Mouse (Mus musculus) Patski (cell line): ENCODE results near the gene Psmd8. TPM values are rescaled to one million over a fixed set of nuclear protein-coding genes. Genes with fewer than 3 reads are reported as not detected.
"Not testable (repeated sequence)": the region's sequence is repeated elsewhere in the genome, so short reads cannot be mapped to it uniquely, and the experiment has no call there.

ENCODE experiments used
- ATAC-seq: fragments of 100-300 bp; one replicate; pipeline ENCODE4 v1.8.0; 2021
- CTCF ChIA-PET: fragments of 350-600 bp; sonication (Branson Sonifier 250); formaldehyde crosslinking; loops from one replicate; lab custom pipeline; 2022; ENCODE audit warnings: inconsistent platforms; lab: Charles Lee
- POLR2A ChIA-PET: fragments of 350-600 bp; sonication (Branson Sonifier 250); formaldehyde crosslinking; loops from one replicate; lab custom pipeline; 2022; ENCODE audit warnings: antibody characterized with exemption, inconsistent platforms; lab: Charles Lee
- DNase-seq: peaks from one replicate; pipeline ENCODE4 v3.0.0-alpha.2; 2011; ENCODE audit warnings: low read depth, low spot score
- H3K27me3 ChIP-seq: fragments of 371-371 bp; one replicate; pipeline ENCODE4 v1.5.1; 2021
- CTCF ChIP-seq: fragments of 100-300 bp; IDR thresholded peaks from one replicate; pipeline ENCODE4 v1.5.1; 2021
- in situ Hi-C: fragments of 300-500 bp; cut with MboI; formaldehyde crosslinking; loops from 3 replicates; pipeline ENCODE4 v1.11.1; 2018; ENCODE audit warnings: low pct_unique_long_range_greater_than_20kb, mixed read lengths
- polyA plus RNA-seq: library from polyadenylated mRNA; unstranded; gene quantifications from one replicate; pipeline ENCODE4 v1.2.3, GENCODE M21; 2021

Psmd8 gene
- polyA plus RNA-seq, 1 experiment from 2014 or later, result 241 TPM

- ATAC-seq, result no peak
- POLR2A ChIA-PET, result no interaction called here
- no peak for DNase-seq
These were observed 22.2 kb downstream of the Psmd8 start for GRCm38 (mm10) chr7:29158264-29158663.

GRCm38 (mm10) chr7:29155838-29156782 lies 24.4 kb downstream of the Psmd8 start, which contains the start of gene Fam98c:
Gene Fam98c (minus strand): TSS chr7:29156234.
- in situ Hi-C loops, result no loop called here
- TF ChIP-seq CTCF, result no peak
- POLR2A ChIA-PET, result interaction anchor here (0.6 to 1.5 kb wide), 5 partner anchors 12 to 1469 kb away, joined by 3 to 14 read pairs (median 3); no protein-coding TSS in a partner anchor
- CTCF ChIA-PET, result interaction anchor here (0.6 to 1.4 kb wide), 4 partner anchors 7 to 146 kb away, joined by 3 to 6 read pairs (median 4); no protein-coding TSS in a partner anchor
- DNase-seq (no peak), ATAC-seq (peak; percentile 85)
- H3K27me3 ChIP-seq, result no peaks in the 10 kb centered on the region

More at GRCm38 (mm10) chr7:29158264-29158663, 22.2 kb downstream of the Psmd8 start:
- in situ Hi-C loops, result no loop called here
- no peaks in the 10 kb centered on the region for H3K27me3 ChIP-seq
- CTCF ChIA-PET, result no interaction called here
- no peak for TF ChIP-seq CTCF

- in situ Hi-C loops, result no loop called here
- no peaks in the 10 kb centered on the region for H3K27me3 ChIP-seq
- peak; percentile 87 for ATAC-seq
- TF ChIP-seq CTCF, result no peak
- ChIA-PET CTCF (interaction anchor here (0.6 to 1.6 kb wide), 7 partner anchors 8 to 147 kb away, joined by 3 to 6 read pairs (median 4); partner anchors contain the start of genes Ggn and Spred3), POLR2A (interaction anchor here (0.9 to 1.5 kb wide), 3 partner anchors 13 to 91 kb away, joined by 3 to 14 read pairs (median 3); no protein-coding TSS in a partner anchor)
- DNase-seq, result no peak
These were observed 25.2 kb downstream of the Psmd8 start for GRCm38 (mm10) chr7:29155196-29155837.

- ChIA-PET POLR2A (interaction anchor here (1.2 kb wide), 1 partner anchor 16 kb away, joined by 3 read pairs; no protein-coding TSS in a partner anchor), CTCF (interaction anchor here (1.4 to 1.6 kb wide), 2 partner anchors 8 to 13 kb away, joined by 3 to 5 read pairs; no protein-coding TSS in a partner anchor)
- in situ Hi-C loops, result no loop called here
- no peak for ATAC-seq
- no peak for DNase-seq
- H3K27me3 ChIP-seq, result no peaks in the 10 kb centered on the region
- TF ChIP-seq CTCF, result no peak
These were observed 26.3 kb downstream of the Psmd8 start for GRCm38 (mm10) chr7:29154018-29154720.

- in situ Hi-C loops, result no loop called here
- DNase-seq (no peak), ATAC-seq (no peak)
- POLR2A ChIA-PET, result no interaction called here
- peaks cover 5% of the 10 kb centered on the region for H3K27me3 ChIP-seq
- TF ChIP-seq CTCF, result no peak
- CTCF ChIA-PET, result interaction anchor here (0.9 kb wide), 1 partner anchor 149 kb away, joined by 3 read pairs; no protein-coding TSS in a partner anchor
These were observed 29.0 kb downstream of the Psmd8 start for GRCm38 (mm10) chr7:29151486-29151885.

- CTCF ChIA-PET, result no interaction called here
These were observed 31.7 kb downstream of the Psmd8 start for GRCm38 (mm10) chr7:29148771-29149170.

GRCm38 (mm10) chr7:29146625-29147367 lies 33.7 kb downstream of the Psmd8 start:
- H3K27me3 ChIP-seq, result peaks cover 5% of the 10 kb centered on the region
- ChIA-PET CTCF (interaction anchor here (1.2 to 1.9 kb wide), 2 partner anchors 8 to 21 kb away, joined by 3 to 5 read pairs; partner anchors contain the start of gene Ryr1), POLR2A (no interaction called here)
- no peak for TF ChIP-seq CTCF
- in situ Hi-C loops, result no loop called here
- DNase-seq, result no peak
- ATAC-seq, result no peak

More at GRCm38 (mm10) chr7:29148771-29149170, 31.7 kb downstream of the Psmd8 start:
- TF ChIP-seq CTCF, result no peak
- no peak for ATAC-seq
- in situ Hi-C loops, result no loop called here
- no peak for DNase-seq
- POLR2A ChIA-PET, result no interaction called here
- peaks cover 5% of the 10 kb centered on the region for H3K27me3 ChIP-seq

GRCm38 (mm10) chr7:29144006-29144405 lies 36.5 kb downstream of the Psmd8 start:
- peaks cover 5% of the 10 kb centered on the region for H3K27me3 ChIP-seq
- ChIA-PET CTCF (no interaction called here), POLR2A (no interaction called here)
- in situ Hi-C loops, result no loop called here
- DNase-seq (no peak), ATAC-seq (no peak)
- TF ChIP-seq CTCF, result no peak

DNA sequence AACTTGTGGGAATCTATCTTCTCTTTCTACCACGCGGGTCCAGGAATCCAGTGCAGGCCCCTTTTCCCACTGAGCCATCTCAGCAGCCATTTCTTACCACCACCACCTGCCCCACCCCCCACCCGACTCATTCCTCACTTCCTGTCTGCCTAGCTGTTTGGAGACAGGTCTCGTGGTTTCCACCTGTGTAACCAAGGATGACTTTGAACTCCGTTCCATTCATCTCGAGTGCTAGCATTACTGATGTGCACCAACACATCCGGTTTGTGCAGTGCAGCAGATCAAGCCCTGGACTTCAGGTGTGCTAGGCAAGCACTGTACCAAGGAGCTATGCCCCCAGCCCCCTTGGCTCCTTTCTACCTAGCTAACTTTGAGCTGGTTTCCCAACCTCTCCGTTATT lies 39.1 kb downstream of the Psmd8 start:
- in situ Hi-C loops, result no loop called here
- peaks cover 10% of the 10 kb centered on the region for H3K27me3 ChIP-seq
- ATAC-seq, result no peak
- no peak for TF ChIP-seq CTCF
- POLR2A ChIA-PET, result no interaction called here
- DNase-seq, result no peak
- CTCF ChIA-PET, result interaction anchor here (1.5 kb wide), 1 partner anchor 13 kb away, joined by 3 read pairs; no protein-coding TSS in a partner anchor

DNA sequence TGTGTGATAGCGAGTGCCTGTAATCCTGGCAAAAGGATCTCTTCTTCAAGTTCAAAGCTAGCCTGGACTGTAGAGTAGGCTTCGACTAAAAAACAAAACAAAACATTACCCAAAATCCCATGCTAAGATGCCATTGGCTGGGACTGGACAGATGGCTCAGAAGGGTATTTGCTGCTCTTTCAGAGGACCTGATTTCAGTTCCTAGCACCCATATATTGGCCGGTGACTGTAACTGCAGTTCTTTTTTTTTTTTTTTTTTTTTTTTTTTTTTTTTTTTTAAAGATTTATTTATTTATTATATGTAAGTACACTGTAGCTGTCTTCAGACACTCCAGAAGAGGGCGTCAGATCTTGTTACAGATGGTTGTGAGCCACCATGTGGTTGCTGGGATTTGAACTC lies 41.3 kb downstream of the Psmd8 start:
- not testable (repeated sequence) for ATAC-seq, DNase-seq
- ChIA-PET CTCF (interaction anchor here (0.8 kb wide), 1 partner anchor 8 kb away, joined by 3 read pairs; no protein-coding TSS in a partner anchor), POLR2A (interaction anchor here (1.2 kb wide), 1 partner anchor 16 kb away, joined by 3 read pairs; no protein-coding TSS in a partner anchor)
- in situ Hi-C loops, result loop anchor here (5.0 kb wide), 1 partner anchor 93 kb away; the partner anchor contains the start of gene Kcnk6
- H3K27me3 ChIP-seq, result peaks cover 23% of the 10 kb centered on the region
